Mouse (Mus musculus) liver, embryonic 15.5 days (tissue): ENCODE measurements around the gene Ubl4b. TPM values are rescaled to one million over a fixed set of nuclear protein-coding genes. Genes with fewer than 3 reads are reported as not detected.

ENCODE experiments used
- ATAC-seq: fragments of 200-750 bp; cut with Nextera tagmentation; 2 replicates; pipeline ENCODE4 v1.8.0; 2017; ENCODE audit warnings: moderate number of reproducible peaks, mild to moderate bottlenecking, moderate library complexity; ENCODE audit not compliant: insufficient read depth
- H3K27ac ChIP-seq: fragments of 300-500 bp; sonication (generic); replicated peaks from 2 replicates; pipeline ENCODE4 v1.5.1; 2015; ENCODE audit warnings: mild to moderate bottlenecking, inconsistent platforms
- H3K27me3 ChIP-seq: fragments of 300-500 bp; sonication (generic); 2 replicates; pipeline ENCODE4 v1.6.1; 2015; ENCODE audit warnings: mild to moderate bottlenecking, inconsistent platforms
- H3K36me3 ChIP-seq: fragments of 300-500 bp; sonication (generic); replicated peaks from 2 replicates; pipeline ENCODE4 v1.6.1; 2015; ENCODE audit warnings: moderate library complexity, mild to moderate bottlenecking, inconsistent platforms
- H3K4me1 ChIP-seq: fragments of 300-500 bp; sonication (generic); replicated peaks from 2 replicates; pipeline ENCODE4 v1.6.1; 2015; ENCODE audit warnings: inconsistent platforms
- H3K4me2 ChIP-seq: fragments of 300-500 bp; sonication (generic); 2 replicates; pipeline ENCODE4 v1.6.1; 2015; ENCODE audit warnings: moderate library complexity, mild to moderate bottlenecking, inconsistent platforms
- H3K4me3 ChIP-seq: fragments of 300-500 bp; sonication (generic); replicated peaks from 2 replicates; pipeline ENCODE4 v1.5.1; 2015; ENCODE audit warnings: mild to moderate bottlenecking, inconsistent platforms
- H3K9ac ChIP-seq: fragments of 300-500 bp; sonication (generic); 2 replicates; pipeline ENCODE4 v1.6.1; 2015; ENCODE audit warnings: moderate library complexity, mild to moderate bottlenecking, inconsistent platforms
- H3K9me3 ChIP-seq: fragments of 300-500 bp; sonication (generic); replicated peaks from 2 replicates; pipeline ENCODE4 v1.6.1; 2016; ENCODE audit warnings: inconsistent platforms
- WGBS: fragments of 180-500 bp; shearing (Covaris S2); methylation state at CpG from one replicate; pipeline ENCODE4 v1.1.7; 2015; ENCODE audit warnings: mixed read lengths; ENCODE audit not compliant: insufficient replicate concordance; 5-methylcytosine and 5-hydroxymethylcytosine counted together
- polyA plus RNA-seq: library from polyadenylated mRNA; unstranded; fragments of >200 nt; fragmentation: Nextera tagmentation; extraction: Ambion mirVana; gene quantifications from 2 replicates; pipeline ENCODE4 v1.2.1, GENCODE M21; 2015

Ubl4b gene
- polyA plus RNA-seq, 1 experiment from 2014 or later = not detected

DNA sequence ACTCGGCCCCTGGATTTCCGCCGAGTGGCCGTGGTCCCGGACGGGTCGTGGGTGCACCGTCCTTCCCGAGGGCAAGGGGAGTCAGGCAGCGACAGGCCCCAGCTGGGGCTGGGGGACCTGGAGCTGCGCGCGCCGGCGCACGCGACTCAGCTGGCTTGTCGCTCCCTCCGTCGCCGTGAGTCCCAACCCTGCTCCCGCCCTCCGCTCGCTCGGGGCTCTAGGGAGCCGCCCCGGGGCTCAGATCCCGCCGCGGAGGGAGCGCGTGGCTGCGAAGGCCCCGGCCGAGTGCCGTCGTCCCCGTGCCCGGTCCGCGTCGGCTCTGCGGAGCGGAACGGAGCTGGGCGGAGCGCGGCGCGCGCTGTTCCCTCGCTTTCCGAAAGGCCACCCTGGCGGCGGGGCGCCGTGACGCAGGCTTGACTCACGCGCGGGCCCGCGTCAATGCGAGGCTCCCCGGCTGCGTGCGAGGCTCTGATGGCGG, 37.2 kb downstream of the Ubl4b start, which contains the start of gene Slc6a17:
Gene Slc6a17 (minus strand): TSS at position 388 of the 478 bp plus-strand sequence.
- Histone ChIP-seq H3K4me2 (peak within 1 kb of the TSS; percentile 54), H3K4me1 (peaks cover 6% of the 10 kb centered on the region; the same call in 1 of the 2 replicates), H3K9ac (no peak within 1 kb of the TSS), H3K27me3 (peaks cover 72% of the 10 kb centered on the region), H3K27ac (no peak within 1 kb of the TSS), H3K9me3 (no peaks in the 10 kb centered on the region), H3K36me3 (no peaks in the 10 kb centered on the region), H3K4me3 (peak within 1 kb of the TSS; percentile 24)
- WGBS = under 1% methylated on average over 68 of the region's 68 CpGs
- ATAC-seq = no peak

DNA sequence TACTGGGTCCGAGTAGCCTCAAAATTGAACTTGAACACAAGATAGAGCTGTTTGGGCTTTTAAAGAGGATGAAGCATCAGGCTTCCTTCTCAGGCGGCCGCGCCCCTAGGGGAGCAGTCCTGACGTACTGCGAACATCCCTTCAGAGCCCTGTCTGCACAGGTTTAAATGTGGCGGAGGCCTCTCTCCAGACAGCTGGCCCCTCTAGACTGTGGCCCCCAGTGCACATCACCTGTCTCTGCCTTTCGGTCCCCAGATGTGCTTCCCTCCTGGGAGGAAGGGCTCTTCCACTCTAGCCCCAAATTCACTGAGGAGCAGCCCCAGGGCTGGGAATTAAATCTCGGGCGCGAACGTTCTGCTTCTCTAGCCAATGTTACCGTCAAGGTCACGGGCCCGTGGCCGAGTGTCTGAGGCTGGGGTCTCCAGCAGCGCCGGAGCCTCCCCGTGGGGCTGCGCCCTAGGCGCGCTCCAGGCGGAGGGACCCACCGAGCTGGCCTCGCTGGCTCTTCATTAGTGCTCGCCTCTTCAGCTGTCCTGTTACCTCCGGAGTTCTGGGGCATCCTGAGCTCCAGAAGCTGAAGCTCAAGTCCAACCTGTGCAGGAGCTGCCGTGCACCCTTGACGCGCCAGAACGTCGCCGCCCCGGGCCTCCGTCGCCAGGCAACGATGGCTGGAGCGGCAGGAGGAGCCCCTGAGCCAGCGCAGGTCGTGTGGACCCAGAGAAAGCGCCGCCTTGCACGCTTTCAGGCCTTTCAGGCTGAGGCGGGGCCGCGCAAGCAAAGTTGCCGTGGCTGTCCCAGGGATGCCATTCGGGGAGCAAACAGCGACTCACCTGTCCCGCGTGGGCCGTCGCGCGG, 37.9 kb downstream of the Ubl4b start:
- Histone ChIP-seq H3K9ac (no peak overlapping the region), H3K27ac (no peak overlapping the region), H3K9me3 (no peaks in the 10 kb centered on the region), H3K36me3 (no peaks in the 10 kb centered on the region), H3K4me3 (peak overlapping the region; percentile 24), H3K27me3 (peaks cover 68% of the 10 kb centered on the region), H3K4me2 (peak overlapping the region; percentile 54), H3K4me1 (peaks cover 6% of the 10 kb centered on the region; the same call in 1 of the 2 replicates)
- 7% methylated on average over 55 of the region's 55 CpGs for WGBS
- ATAC-seq = no peak

DNA sequence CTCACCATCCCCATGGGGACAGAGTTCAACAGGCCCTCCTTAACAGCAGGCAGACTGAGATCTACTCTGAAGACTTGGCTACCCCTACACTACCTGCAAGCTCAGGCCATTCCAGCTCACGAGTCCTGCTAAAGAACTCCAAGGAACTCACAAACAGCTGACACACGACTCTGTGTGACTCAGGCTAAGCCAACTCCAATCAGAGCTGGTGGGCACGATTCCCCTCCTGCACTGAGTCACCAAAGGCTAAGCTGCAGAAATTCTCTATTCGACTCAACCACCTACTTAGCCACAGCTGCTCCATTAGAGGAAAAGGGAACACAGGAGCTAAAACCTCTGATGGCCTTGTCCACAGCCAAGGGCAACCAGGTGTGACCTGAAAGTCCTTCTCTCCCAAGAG, 38.9 kb downstream of the Ubl4b start:
- no peaks in the 10 kb centered on the region for H3K36me3 ChIP-seq
- H3K4me3 ChIP-seq = no peak overlapping the region
- no peaks in the 10 kb centered on the region for H3K9me3 ChIP-seq
- peaks cover 6% of the 10 kb centered on the region; the same call in 1 of the 2 replicates for H3K4me1 ChIP-seq
- H3K27me3 ChIP-seq = peaks cover 67% of the 10 kb centered on the region
- no peak for ATAC-seq
- 39% methylated on average over 4 of the region's 4 CpGs for WGBS
- H3K9ac ChIP-seq = no peak overlapping the region
- no peak overlapping the region for H3K27ac ChIP-seq
- H3K4me2 ChIP-seq = no peak overlapping the region

DNA sequence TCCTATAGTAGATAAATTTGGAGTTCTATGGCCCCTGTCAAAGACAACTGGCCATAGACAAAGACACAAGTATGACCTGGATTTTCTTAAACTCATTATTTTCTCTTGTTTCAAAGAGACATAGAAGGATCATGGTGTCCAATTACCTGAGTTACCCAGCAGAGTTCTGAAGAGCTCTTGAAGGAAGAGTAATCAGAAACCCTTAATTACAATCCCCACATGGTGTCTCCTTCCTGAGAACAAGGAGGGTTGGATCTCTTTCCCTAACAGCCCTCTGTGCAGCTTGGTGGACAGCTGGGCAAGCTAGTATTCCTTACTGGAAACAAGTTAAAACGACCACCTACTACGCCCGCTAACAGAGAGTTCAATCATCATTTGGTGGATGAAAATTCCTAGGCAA, 43.5 kb downstream of the Ubl4b start:
- WGBS = 67% methylated on average over 3 of the region's 3 CpGs
- ATAC-seq = no peak
- peaks cover 24% of the 10 kb centered on the region for H3K27me3 ChIP-seq

DNA sequence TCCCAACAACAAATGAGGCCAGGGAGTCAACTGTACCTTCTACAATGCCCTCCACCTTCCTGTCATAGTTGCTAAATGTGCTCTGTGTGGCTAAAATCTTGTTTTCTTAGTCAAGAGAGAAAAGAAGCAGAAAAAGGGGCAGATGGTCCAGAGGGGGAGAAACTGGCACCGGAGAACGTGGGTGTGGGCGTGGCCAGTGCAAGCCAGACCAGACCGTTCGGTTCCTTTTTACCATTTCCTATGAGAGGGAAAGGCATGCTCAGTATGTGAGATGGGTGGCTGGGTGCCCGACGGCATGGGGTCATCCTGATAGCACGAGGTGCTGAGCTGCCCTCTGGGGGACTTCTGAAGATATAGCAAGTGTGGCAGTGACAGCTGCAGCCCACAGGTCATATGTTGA, 46.2 kb downstream of the Ubl4b start:
- Histone ChIP-seq H3K4me3 (no peak overlapping the region), H3K9ac (no peak overlapping the region), H3K36me3 (no peaks in the 10 kb centered on the region), H3K27ac (no peak overlapping the region), H3K9me3 (no peaks in the 10 kb centered on the region), H3K4me1 (no peaks in the 10 kb centered on the region), H3K4me2 (no peak overlapping the region), H3K27me3 (no peaks in the 10 kb centered on the region)
- WGBS = 47% methylated on average over 8 of the region's 8 CpGs
- no peak for ATAC-seq

More for the DNA sequence above, 43.5 kb downstream of the Ubl4b start:
- no peaks in the 10 kb centered on the region for H3K4me1 ChIP-seq
- no peak overlapping the region for H3K9ac ChIP-seq
- H3K4me3 ChIP-seq = no peak overlapping the region
- H3K27ac ChIP-seq = no peak overlapping the region
- no peaks in the 10 kb centered on the region for H3K9me3 ChIP-seq
- H3K4me2 ChIP-seq = no peak overlapping the region
- no peaks in the 10 kb centered on the region for H3K36me3 ChIP-seq

DNA sequence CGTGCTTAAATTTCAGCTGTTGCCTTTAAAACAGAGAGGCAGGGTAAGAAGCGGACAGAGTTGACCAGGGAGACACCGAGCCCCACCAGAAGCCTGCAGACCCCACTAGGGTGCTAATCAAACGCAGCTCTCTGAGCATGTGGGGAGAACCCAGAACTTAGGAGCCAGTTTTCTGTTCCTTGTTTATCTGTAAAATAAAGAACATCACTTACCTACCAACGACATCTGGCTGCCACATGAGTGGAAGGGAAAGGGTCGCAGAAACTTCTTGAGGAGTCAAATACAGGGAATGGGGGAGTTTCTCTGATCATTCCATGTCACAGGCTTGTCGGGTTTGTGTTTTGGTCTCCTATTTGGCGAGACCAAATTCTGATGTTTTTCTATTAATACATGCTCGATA, 46.9 kb downstream of the Ubl4b start:
- H3K27me3 ChIP-seq = no peaks in the 10 kb centered on the region
- H3K9me3 ChIP-seq = no peaks in the 10 kb centered on the region
- H3K4me1 ChIP-seq = no peaks in the 10 kb centered on the region
- no peaks in the 10 kb centered on the region for H3K36me3 ChIP-seq
- H3K4me3 ChIP-seq = no peak overlapping the region
- no peak overlapping the region for H3K9ac ChIP-seq
- 59% methylated on average over 9 of the region's 9 CpGs for WGBS
- no peak for ATAC-seq
- H3K4me2 ChIP-seq = no peak overlapping the region
- no peak overlapping the region for H3K27ac ChIP-seq

DNA sequence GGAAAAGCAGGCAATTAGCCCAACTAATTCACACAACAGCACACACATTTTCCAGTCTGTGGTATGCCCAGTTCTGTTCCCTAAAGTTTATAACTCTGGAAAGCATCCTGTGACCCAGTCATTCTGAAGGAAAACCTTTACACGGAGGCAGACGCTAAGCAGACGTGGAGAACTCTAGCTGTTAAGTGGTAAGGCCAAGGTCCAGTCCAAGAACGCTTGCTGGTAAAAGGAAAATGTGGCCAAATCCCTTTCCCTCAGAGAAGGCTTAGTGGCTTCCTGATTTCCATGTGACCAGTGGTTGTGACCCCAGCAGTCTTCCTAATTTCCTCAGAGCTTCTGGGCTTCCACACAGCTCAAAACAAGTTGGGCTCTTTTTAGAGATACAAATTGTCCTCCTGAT, 48.3 kb downstream of the Ubl4b start:
- H3K27me3 ChIP-seq = no peaks in the 10 kb centered on the region
- ATAC-seq = no peak
- H3K36me3 ChIP-seq = no peaks in the 10 kb centered on the region
- 53% methylated on average over 4 of the region's 4 CpGs for WGBS
- no peaks in the 10 kb centered on the region for H3K4me1 ChIP-seq
- no peak overlapping the region for H3K4me2 ChIP-seq
- H3K4me3 ChIP-seq = no peak overlapping the region
- no peak overlapping the region for H3K27ac ChIP-seq
- H3K9me3 ChIP-seq = no peaks in the 10 kb centered on the region
- no peak overlapping the region for H3K9ac ChIP-seq

DNA sequence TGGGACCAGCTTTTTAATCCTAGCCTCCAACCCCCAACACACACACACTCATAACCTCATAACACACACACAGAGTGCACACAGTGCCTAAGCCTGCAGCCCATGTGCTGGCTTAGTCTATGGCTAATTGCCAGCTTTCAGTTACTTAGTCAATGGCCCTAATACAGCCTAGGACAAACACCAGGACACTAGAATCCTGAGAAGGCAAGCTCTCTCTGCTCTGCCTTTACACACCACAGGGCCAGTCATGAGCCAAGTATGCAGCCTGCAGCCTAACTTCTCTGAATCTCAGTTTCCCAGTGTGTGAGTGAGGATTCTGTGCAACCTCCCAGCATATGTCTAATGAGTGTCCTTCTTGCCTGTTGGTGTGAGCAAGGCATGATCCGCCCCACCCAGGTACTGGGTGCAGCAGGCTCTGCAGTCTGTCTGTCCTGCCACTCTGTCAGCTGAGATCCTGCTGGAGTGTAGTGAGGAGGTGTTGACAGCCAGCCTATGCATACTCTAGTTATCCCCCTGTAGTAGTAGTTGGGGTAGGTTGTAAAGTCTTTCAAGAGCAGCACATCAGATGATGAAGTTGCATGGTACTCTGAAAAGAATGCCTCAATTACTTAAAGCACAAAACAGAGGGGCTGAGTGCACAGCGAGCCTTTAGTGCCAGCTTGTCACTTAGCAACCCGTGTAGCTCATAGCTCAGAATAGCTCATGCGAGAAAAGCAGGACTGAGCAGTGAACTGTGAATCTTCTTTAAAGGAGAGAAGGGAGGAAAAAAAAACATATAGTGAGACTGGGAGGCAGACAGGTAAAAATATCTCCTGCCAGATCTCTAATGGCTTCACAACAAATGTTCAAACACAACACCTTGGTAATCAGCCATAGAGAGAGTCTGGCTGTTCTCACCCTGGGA, 49.2 kb downstream of the Ubl4b start:
- Histone ChIP-seq H3K4me1 (no peaks in the 10 kb centered on the region), H3K36me3 (no peaks in the 10 kb centered on the region), H3K9me3 (no peaks in the 10 kb centered on the region), H3K4me2 (no peak overlapping the region), H3K27me3 (no peaks in the 10 kb centered on the region), H3K9ac (no peak overlapping the region), H3K27ac (no peak overlapping the region), H3K4me3 (no peak overlapping the region)
- WGBS = 68% methylated on average over 4 of the region's 4 CpGs
- ATAC-seq = no peak

DNA sequence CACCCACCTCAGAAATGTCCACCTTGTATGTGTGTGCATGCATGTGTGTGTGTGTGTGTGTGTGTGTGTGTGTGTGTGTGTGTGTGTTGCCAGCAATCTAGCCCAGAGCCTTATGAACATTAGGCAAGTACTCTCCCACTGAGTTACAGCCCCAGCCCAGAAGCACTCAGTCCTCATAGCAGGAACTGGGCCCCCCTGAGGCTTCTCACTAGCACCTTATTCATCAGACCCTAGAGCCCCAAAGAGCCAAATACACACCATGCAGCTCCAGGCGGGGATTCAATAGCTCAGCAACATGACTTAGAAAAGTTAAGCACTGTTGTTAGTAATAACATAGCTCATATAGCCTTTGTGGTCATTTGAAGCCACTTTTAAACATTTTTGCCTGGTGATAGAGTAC, 50.3 kb downstream of the Ubl4b start:
- Histone ChIP-seq H3K27me3 (no peaks in the 10 kb centered on the region), H3K9me3 (no peaks in the 10 kb centered on the region), H3K9ac (no peak overlapping the region), H3K36me3 (no peaks in the 10 kb centered on the region), H3K4me3 (no peak overlapping the region), H3K27ac (no peak overlapping the region), H3K4me1 (no peaks in the 10 kb centered on the region), H3K4me2 (no peak overlapping the region)
- WGBS = 34% methylated on average over 1 of the region's 1 CpGs
- ATAC-seq = no peak

DNA sequence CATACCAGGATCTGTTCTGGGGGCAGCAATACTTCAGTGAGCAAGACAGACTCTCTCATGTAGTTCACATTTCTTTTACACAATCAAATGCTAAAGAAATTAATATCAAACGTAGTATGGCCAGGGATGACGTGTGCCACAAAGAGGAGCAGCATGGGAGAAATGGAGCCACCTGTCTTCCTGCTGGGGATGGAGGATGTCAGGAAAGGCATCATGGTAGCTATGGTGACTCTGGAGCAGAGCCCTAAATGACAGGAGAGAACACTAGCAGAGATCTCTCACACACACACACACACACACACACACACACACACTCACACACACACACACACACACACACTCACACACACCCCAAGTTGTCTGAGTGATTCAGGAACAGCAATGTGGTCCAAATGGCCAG, 51.2 kb downstream of the Ubl4b start:
- Histone ChIP-seq H3K36me3 (no peaks in the 10 kb centered on the region), H3K27ac (no peak overlapping the region), H3K9ac (no peak overlapping the region), H3K9me3 (no peaks in the 10 kb centered on the region), H3K27me3 (no peaks in the 10 kb centered on the region), H3K4me1 (no peaks in the 10 kb centered on the region), H3K4me2 (no peak overlapping the region), H3K4me3 (no peak overlapping the region)
- 50% methylated on average over 2 of the region's 2 CpGs for WGBS
- ATAC-seq = no peak
